Mouse (Mus musculus) ES-E14 (cell line): ENCODE measurements around the gene Gucy2f.

ENCODE experiments used
- CHD2 ChIP-seq: IDR thresholded peaks from 2 replicates; pipeline ENCODE4 v1.6.1; 2014; ENCODE audit warnings: mild to moderate bottlenecking, low read depth, low read length, inconsistent platforms
- HCFC1 ChIP-seq: IDR thresholded peaks from 2 replicates; pipeline ENCODE4 v1.6.1; 2012; ENCODE audit warnings: low read length, inconsistent platforms, borderline replicate concordance; ENCODE audit not compliant: insufficient read depth

DNA sequence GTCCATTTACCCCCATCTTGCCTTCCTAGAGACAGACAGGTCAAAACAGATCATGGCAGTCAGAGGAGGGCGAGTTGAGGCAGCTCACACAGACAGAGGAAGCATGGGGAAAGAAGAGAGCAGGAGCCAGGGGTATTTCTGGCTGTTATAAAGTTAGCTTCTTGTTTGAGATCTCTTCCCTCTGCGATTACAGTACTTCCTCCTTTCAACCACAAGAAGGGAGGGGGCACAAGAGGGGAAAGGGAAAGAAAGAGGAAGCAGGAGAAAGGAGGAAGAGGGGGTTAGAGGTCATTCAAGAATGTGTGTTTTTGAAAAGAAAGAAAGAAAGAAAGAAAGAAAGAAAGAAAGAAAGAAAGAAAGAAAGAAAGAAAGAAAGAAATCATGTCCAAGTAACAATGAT lies 6.4 kb downstream of the Gucy2f start:
- no peak for TF ChIP-seq CHD2
- no peak for TF ChIP-seq HCFC1
